Mouse (Mus musculus) MEL (cell line): ENCODE results near the gene S100pbp. TPM values are rescaled to one million over a fixed set of nuclear protein-coding genes. Genes with fewer than 3 reads are reported as not detected.

ENCODE experiments used
- DNase-seq: peaks from one replicate; pipeline ENCODE4 v3.0.0; 2011; ENCODE audit warnings: low read depth, low spot score
- H3K27ac ChIP-seq: 2 replicates; pipeline ENCODE4 v1.5.1; 2012; ENCODE audit warnings: low read depth, mild to moderate bottlenecking, control low read depth, low read length, moderate library complexity; ENCODE audit not compliant: control insufficient read depth
- H3K27me3 ChIP-seq, 2 experiments: fragments of 150-350 bp in 1 of 2; sonication (generic) in 1 of 2; 2 replicates each; pipeline ENCODE4 v1.6.1; 2012; ENCODE audit warnings: low read length in 2 of 2, mild to moderate bottlenecking in 2 of 2, improper control_type of control experiment in 1 of 2, moderate library complexity in 1 of 2; ENCODE audit not compliant: insufficient read depth in 2 of 2, control insufficient read depth in 1 of 2
- H3K36me3 ChIP-seq, 2 experiments: 2 replicates each; pipeline ENCODE4 v1.6.1; 2012 to 2014; ENCODE audit warnings: low read length in 2 of 2, improper control_type of control experiment in 1 of 2, inconsistent platforms in 1 of 2, mild to moderate bottlenecking in 1 of 2; ENCODE audit not compliant: insufficient read depth in 2 of 2, control insufficient read depth in 1 of 2
- H3K4me1 ChIP-seq, 2 experiments: fragments of 150-350 bp in 1 of 2; sonication (generic) in 1 of 2; 2 replicates each; pipeline ENCODE4 v1.6.1; 2012; ENCODE audit warnings: low read length in 2 of 2, improper control_type of control experiment in 1 of 2, mild to moderate bottlenecking in 1 of 2; ENCODE audit not compliant: insufficient read depth in 2 of 2, control insufficient read depth in 1 of 2
- H3K4me3 ChIP-seq, 2 experiments: fragments of 150-350 bp in 1 of 2; sonication (generic) in 1 of 2; 2 replicates each; pipeline ENCODE4 v1.5.1; 2012; ENCODE audit warnings: low read depth in 2 of 2, low read length in 2 of 2, mild to moderate bottlenecking in 2 of 2, moderate library complexity in 2 of 2, control low read depth in 1 of 2, improper control_type of control experiment in 1 of 2; ENCODE audit not compliant: control insufficient read depth in 1 of 2, insufficient read depth in 1 of 2
- H3K79me2 ChIP-seq: 2 replicates; pipeline ENCODE4 v1.6.1; 2012; ENCODE audit warnings: mild to moderate bottlenecking, low read length, moderate library complexity; ENCODE audit not compliant: control insufficient read depth, poor library complexity, insufficient read depth
- H3K9ac ChIP-seq: 2 replicates; pipeline ENCODE4 v1.6.1; 2012; ENCODE audit warnings: low read depth, mild to moderate bottlenecking, control low read depth, low read length, moderate library complexity; ENCODE audit not compliant: control insufficient read depth, poor library complexity, severe bottlenecking
- H3K9me3 ChIP-seq: fragments of 150-350 bp; sonication (generic); replicated peaks from 2 replicates; pipeline ENCODE4 v1.6.1; 2012; ENCODE audit warnings: mild to moderate bottlenecking, low read length, improper control_type of control experiment, moderate library complexity; ENCODE audit not compliant: insufficient read depth
- CHD1 ChIP-seq: IDR thresholded peaks from 2 replicates; pipeline ENCODE4 v1.6.1; 2012; ENCODE audit warnings: low read depth, mild to moderate bottlenecking, inconsistent platforms, low read length, improper control_type of control experiment
- CHD2 ChIP-seq: IDR thresholded peaks from 2 replicates; pipeline ENCODE4 v1.6.1; 2011; ENCODE audit warnings: low read length, improper control_type of control experiment
- CTCF ChIP-seq, 3 experiments: IDR thresholded peaks in 2 of 3; conservative IDR thresholded peaks in 1 of 3; 2 replicates each; pipeline ENCODE4 v1.5.1; 2011 to 2012; ENCODE audit warnings: low read length in 3 of 3, low read depth in 2 of 3, mild to moderate bottlenecking in 2 of 3, improper control_type of control experiment in 1 of 3, inconsistent platforms in 1 of 3, mixed read lengths in 1 of 3, moderate library complexity in 1 of 3; ENCODE audit not compliant: control insufficient read depth in 1 of 3, insufficient read depth in 1 of 3, poor library complexity in 1 of 3, severe bottlenecking in 1 of 3
- E2F4 ChIP-seq: IDR thresholded peaks from 2 replicates; pipeline ENCODE4 v1.6.1; 2011; ENCODE audit warnings: low read depth, low read length, improper control_type of control experiment, borderline replicate concordance
- ELF1 ChIP-seq: IDR thresholded peaks from 2 replicates; pipeline ENCODE4 v1.6.1; 2014; ENCODE audit warnings: low read depth, mild to moderate bottlenecking, inconsistent platforms, low read length, improper control_type of control experiment, moderate library complexity
- EP300 ChIP-seq, 2 experiments: IDR thresholded peaks; 2 replicates each; pipeline ENCODE4 v1.6.1; 2011; ENCODE audit warnings: improper control_type of control experiment in 2 of 2, low read length in 2 of 2, low read depth in 1 of 2, mild to moderate bottlenecking in 1 of 2
- GATA1 ChIP-seq: IDR thresholded peaks from 2 replicates; pipeline ENCODE4 v1.6.1; 2011; ENCODE audit warnings: low read depth, low read length, improper control_type of control experiment
- HCFC1 ChIP-seq: IDR thresholded peaks from 2 replicates; pipeline ENCODE4 v1.6.1; 2012; ENCODE audit warnings: low read depth, mild to moderate bottlenecking, inconsistent platforms, low read length, improper control_type of control experiment, moderate library complexity
- JUND ChIP-seq: IDR thresholded peaks from 2 replicates; pipeline ENCODE4 v1.6.1; 2011; ENCODE audit warnings: low read depth, mild to moderate bottlenecking, improper control_type of control experiment, low read length
- MAX ChIP-seq: IDR thresholded peaks from 2 replicates; pipeline ENCODE4 v1.6.1; 2011; ENCODE audit warnings: low read length, improper control_type of control experiment
- MEF2A ChIP-seq: IDR thresholded peaks from 2 replicates; pipeline ENCODE4 v1.6.1; 2014; ENCODE audit warnings: low read depth, mild to moderate bottlenecking, inconsistent platforms, low read length, improper control_type of control experiment; ENCODE audit not compliant: poor library complexity, insufficient replicate concordance, severe bottlenecking; ENCODE audit errors: extremely low read depth
- POLR2A ChIP-seq, 2 experiments: IDR thresholded peaks; 2 replicates each; pipeline ENCODE4 v1.6.1; 2011 to 2012; ENCODE audit warnings: low read length in 2 of 2, mild to moderate bottlenecking in 2 of 2, control low read depth in 1 of 2, improper control_type of control experiment in 1 of 2, low read depth in 1 of 2, moderate library complexity in 1 of 2; ENCODE audit not compliant: control insufficient read depth in 1 of 2, insufficient read depth in 1 of 2, poor library complexity in 1 of 2
- POLR2AphosphoS2 ChIP-seq: IDR thresholded peaks from 2 replicates; pipeline ENCODE4 v1.6.1; 2011; ENCODE audit warnings: low read length, improper control_type of control experiment
- RAD21 ChIP-seq: IDR thresholded peaks from 2 replicates; pipeline ENCODE4 v1.6.1; 2011; ENCODE audit warnings: mild to moderate bottlenecking, low read depth, low read length, improper control_type of control experiment
- RCOR1 ChIP-seq: IDR thresholded peaks from 2 replicates; pipeline ENCODE4 v1.6.1; 2012; ENCODE audit warnings: low read depth, mild to moderate bottlenecking, inconsistent platforms, low read length, improper control_type of control experiment
- SIN3A ChIP-seq: IDR thresholded peaks from 2 replicates; pipeline ENCODE4 v1.6.1; 2012; ENCODE audit warnings: low read length, improper control_type of control experiment, inconsistent platforms
- SMC3 ChIP-seq: IDR thresholded peaks from 2 replicates; pipeline ENCODE4 v1.6.1; 2011; ENCODE audit warnings: low read depth, low read length, improper control_type of control experiment
- TAL1 ChIP-seq: IDR thresholded peaks from 2 replicates; pipeline ENCODE4 v1.6.1; 2012; ENCODE audit warnings: mild to moderate bottlenecking, inconsistent platforms, low read length, moderate library complexity, mixed read lengths
- TBP ChIP-seq: IDR thresholded peaks from 2 replicates; pipeline ENCODE4 v1.8.0; 2011; ENCODE audit warnings: low read depth, low read length, improper control_type of control experiment
- TCF12 ChIP-seq: IDR thresholded peaks from 2 replicates; pipeline ENCODE4 v1.6.1; 2014; ENCODE audit warnings: low read depth, mild to moderate bottlenecking, inconsistent platforms, low read length, improper control_type of control experiment, moderate library complexity
- USF1 ChIP-seq: IDR thresholded peaks from 2 replicates; pipeline ENCODE4 v1.6.1; 2014; ENCODE audit warnings: low read depth, mild to moderate bottlenecking, inconsistent platforms, low read length, improper control_type of control experiment, moderate library complexity
- ZC3H11A ChIP-seq: IDR thresholded peaks from 2 replicates; pipeline ENCODE4 v1.6.1; 2012; ENCODE audit warnings: low read depth, mild to moderate bottlenecking, inconsistent platforms, low read length, improper control_type of control experiment
- ZKSCAN1 ChIP-seq: IDR thresholded peaks from 2 replicates; pipeline ENCODE4 v1.6.1; 2012; ENCODE audit warnings: low read depth, mild to moderate bottlenecking, inconsistent platforms, low read length, improper control_type of control experiment, moderate library complexity
- ZNF384 ChIP-seq: IDR thresholded peaks from 2 replicates; pipeline ENCODE4 v1.6.1; 2012; ENCODE audit warnings: low read depth, mild to moderate bottlenecking, inconsistent platforms, low read length, improper control_type of control experiment
- polyA plus RNA-seq, 2 experiments: library from polyadenylated mRNA; stranded (reverse) in 1 of 2; unstranded in 1 of 2; fragments of >175 nt in 1 of 2; fragments of >200 nt in 1 of 2; gene quantifications; 2 replicates each; pipeline versions ENCODE4 v1.2.1 to v1.2.4; 2012; ENCODE audit warnings: low replicate concordance in 2 of 2, low read depth in 1 of 2; ENCODE audit not compliant: insufficient read length in 2 of 2, insufficient read depth in 1 of 2, missing spikeins in 1 of 2
- total RNA-seq: library from RNA; depleted of rRNA; stranded (reverse); fragments of 300-350 nt; gene quantifications from 2 replicates; pipeline ENCODE4 v1.2.3, GENCODE M21; 2012

Gene S100pbp
- total and polyA plus RNA-seq, 3 experiments = 11.6 to 28.3 TPM; not detected in 1

DNA sequence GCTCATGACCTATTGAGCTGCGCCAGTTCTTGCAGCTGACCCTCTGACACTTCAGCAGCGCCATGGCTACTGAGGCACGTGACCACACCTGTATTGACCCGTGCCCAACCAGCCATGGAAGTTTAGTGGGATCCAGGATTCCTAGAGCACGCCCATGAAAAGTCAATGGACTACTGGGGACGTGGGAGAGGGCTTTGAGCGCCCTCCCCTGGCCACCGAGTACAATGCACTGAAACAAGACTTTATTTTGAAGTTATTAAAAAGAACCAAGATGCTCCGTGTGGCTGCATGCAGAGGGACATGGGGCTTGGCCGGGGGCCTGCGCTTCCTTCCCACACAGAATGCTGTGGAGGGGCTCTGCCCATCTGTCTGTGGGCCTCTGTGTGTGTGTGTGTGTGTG, 78.2 kb downstream of the S100pbp start:
- no peak overlapping the region for H3K4me3 ChIP-seq
- no peak overlapping the region for H3K9ac ChIP-seq
- no peaks in the 10 kb centered on the region for H3K79me2 ChIP-seq
- TF ChIP-seq ZC3H11A (peak; percentile 57), RCOR1 (no peak), ZNF384 (no peak), JUND (no peak), RAD21 (peak; percentile 67), CTCF (IDR thresholded peaks at IDR 0.05 in 2 of 3, conservative IDR thresholded peaks at IDR 0.05 in 1 of 3; ENCODE audit: control insufficient read depth in 1 of 3, insufficient read depth in 1 of 3, low read depth in 2 of 3, low read length in 3 of 3, poor library complexity in 1 of 3, severe bottlenecking in 1 of 3) (peak; percentile 61 to 77 (median 76)), GATA1 (no peak), SMC3 (peak; percentile 72), USF1 (0 out of 2 replicates have a peak, but pooled peaks have one; percentile 30)
- H3K27me3 ChIP-seq = peaks cover 0 to 2% of the 10 kb centered on the region in 2 experiments; a peak in 1 of 4 replicates
- H3K27ac ChIP-seq = no peak overlapping the region
- H3K9me3 ChIP-seq = no peaks in the 10 kb centered on the region
- peak; percentile 51 for DNase-seq
- H3K36me3 ChIP-seq = no peaks in the 10 kb centered on the region
- H3K4me1 ChIP-seq = no peaks in the 10 kb centered on the region

GRCm38 (mm10) chr4:129110804-129111203, 78.7 kb downstream of the S100pbp start:
- Histone ChIP-seq H3K4me1 (no peaks in the 10 kb centered on the region), H3K9me3 (no peaks in the 10 kb centered on the region), H3K27me3 (peaks cover 0 to 2% of the 10 kb centered on the region in 2 experiments; a peak in 1 of 4 replicates), H3K9ac (no peak overlapping the region), H3K4me3 (no peak overlapping the region), H3K27ac (no peak overlapping the region), H3K79me2 (no peaks in the 10 kb centered on the region), H3K36me3 (no peaks in the 10 kb centered on the region)
- TF ChIP-seq HCFC1 (no peak), POLR2A (IDR thresholded peaks at IDR 0.05; ENCODE audit: control insufficient read depth in 1 of 2, insufficient read depth in 1 of 2, low read depth in 1 of 2, low read length in 2 of 2, poor library complexity in 1 of 2) (no peak), E2F4 (no peak), CTCF (IDR thresholded peaks at IDR 0.05 in 2 of 3, conservative IDR thresholded peaks at IDR 0.05 in 1 of 3; ENCODE audit: control insufficient read depth in 1 of 3, insufficient read depth in 1 of 3, low read depth in 2 of 3, low read length in 3 of 3, poor library complexity in 1 of 3, severe bottlenecking in 1 of 3) (no peak), ZKSCAN1 (no peak), CHD1 (no peak), ZNF384 (no peak)
- no peak for DNase-seq

GRCm38 (mm10) chr4:129108624-129109023, 80.9 kb downstream of the S100pbp start:
- Histone ChIP-seq H3K9me3 (no peaks in the 10 kb centered on the region), H3K36me3 (no peaks in the 10 kb centered on the region), H3K9ac (no peak overlapping the region), H3K27ac (no peak overlapping the region), H3K4me1 (no peaks in the 10 kb centered on the region), H3K79me2 (no peaks in the 10 kb centered on the region), H3K27me3 (peaks cover 0 to 2% of the 10 kb centered on the region in 2 experiments; a peak in 1 of 4 replicates), H3K4me3 (no peak overlapping the region)
- TF ChIP-seq MAX = no peak
- no peak for TF ChIP-seq CHD2
- TF ChIP-seq MEF2A = no peak
- no peak for TF ChIP-seq CHD1
- TF ChIP-seq E2F4 = no peak
- no peak for TF ChIP-seq ELF1
- TF ChIP-seq RAD21 = no peak
- no peak for TF ChIP-seq TAL1
- TF ChIP-seq RCOR1 = no peak
- TF ChIP-seq POLR2A (IDR thresholded peaks at IDR 0.05; ENCODE audit: control insufficient read depth in 1 of 2, insufficient read depth in 1 of 2, low read depth in 1 of 2, low read length in 2 of 2, poor library complexity in 1 of 2) = no peak
- TF ChIP-seq GATA1 = no peak
- no peak for TF ChIP-seq JUND
- TF ChIP-seq TCF12 = no peak
- no peak for TF ChIP-seq TBP
- no peak for TF ChIP-seq POLR2AphosphoS2
- TF ChIP-seq SIN3A = no peak
- TF ChIP-seq EP300 (IDR thresholded peaks at IDR 0.05; ENCODE audit: low read depth in 1 of 2, low read length in 2 of 2) = no peak
- no peak for TF ChIP-seq ZKSCAN1
- DNase-seq = no peak
